Mouse (Mus musculus) stomach, postnatal 0 days (tissue): ENCODE data around the gene Arhgap44. TPM values are rescaled to one million over a fixed set of nuclear protein-coding genes. Genes with fewer than 3 reads are reported as not detected.
A peak's percentile ranks its signal among the peaks of the same experiment; 100 is the strongest.

Source experiments
- ATAC-seq: fragments of 200-750 bp; cut with Nextera tagmentation; 2 replicates; pipeline ENCODE4 v1.8.0; 2017; ENCODE audit not compliant: low FRiP score, low TSS enrichment
- DNase-seq: peaks from one replicate; pipeline ENCODE4 v3.0.0-alpha.2; 2016; ENCODE audit warnings: low spot score
- H3K27ac ChIP-seq: fragments of 300-500 bp; sonication (generic); replicated peaks from 2 replicates; pipeline ENCODE4 v1.5.1; 2014; ENCODE audit warnings: mild to moderate bottlenecking, control low read depth
- H3K27me3 ChIP-seq: fragments of 300-500 bp; sonication (generic); 2 replicates; pipeline ENCODE4 v1.6.1; 2014; ENCODE audit warnings: low read length; ENCODE audit not compliant: control insufficient read depth, insufficient read depth
- H3K36me3 ChIP-seq: fragments of 300-500 bp; sonication (generic); 2 replicates; pipeline ENCODE4 v1.6.1; 2014; ENCODE audit warnings: low read length, mixed read lengths; ENCODE audit not compliant: control insufficient read depth, insufficient read depth
- H3K4me1 ChIP-seq: fragments of 300-500 bp; sonication (generic); replicated peaks from 2 replicates; pipeline ENCODE4 v1.6.1; 2014; ENCODE audit warnings: antibody characterized with exemption; ENCODE audit not compliant: control insufficient read depth, insufficient read depth
- H3K4me2 ChIP-seq: fragments of 300-500 bp; sonication (generic); replicated peaks from 2 replicates; pipeline ENCODE4 v1.6.1; 2014; ENCODE audit warnings: low read depth, mild to moderate bottlenecking, control low read depth, moderate library complexity
- H3K4me3 ChIP-seq: fragments of 300-500 bp; sonication (generic); 2 replicates; pipeline ENCODE4 v1.5.1; 2014; ENCODE audit warnings: low read depth, low read length, control low read depth
- H3K9ac ChIP-seq: fragments of 300-500 bp; sonication (generic); 2 replicates; pipeline ENCODE4 v1.6.1; 2014; ENCODE audit warnings: mild to moderate bottlenecking, low read length, control low read depth, mixed read lengths
- H3K9me3 ChIP-seq: fragments of 300-500 bp; sonication (generic); 2 replicates; pipeline ENCODE4 v1.6.1; 2016; ENCODE audit warnings: low read length; ENCODE audit not compliant: control insufficient read depth
- CTCF ChIP-seq: IDR thresholded peaks from 2 replicates; pipeline ENCODE4 v1.5.1; 2016; ENCODE audit warnings: antibody characterized with exemption, low read depth, mild to moderate bottlenecking, moderate library complexity
- EP300 ChIP-seq: optimal IDR thresholded peaks from 2 replicates; pipeline ENCODE3; 2016; ENCODE audit warnings: antibody characterized with exemption
- WGBS: fragments of 180-500 bp; shearing (Covaris S2); extraction: QIAGEN DNeasy Blood & Tissue Kit; methylation state at CpG from one replicate; pipeline ENCODE4 v1.1.7; 2014; 5-methylcytosine and 5-hydroxymethylcytosine counted together
- polyA plus RNA-seq: library from polyadenylated mRNA; unstranded; fragments of >200 nt; fragmentation: Nextera tagmentation; extraction: Ambion mirVana; gene quantifications from 2 replicates; pipeline ENCODE4 v1.2.1, GENCODE M21; 2015

Arhgap44 gene
- 2.9 and 3.1 TPM in 2 replicates for polyA plus RNA-seq

- 0% methylated on average over 26 of the region's 27 CpGs for WGBS
- peak within 1 kb of the TSS; percentile 80 for H3K4me3 ChIP-seq
- no peak for TF ChIP-seq CTCF
- H3K27me3 ChIP-seq, result no peaks in the 10 kb centered on the region
- H3K27ac ChIP-seq, result no peak within 1 kb of the TSS
- H3K36me3 ChIP-seq, result no peaks in the 10 kb centered on the region
- no peaks in the 10 kb centered on the region for H3K4me1 ChIP-seq
- H3K9ac ChIP-seq, result peak within 1 kb of the TSS; percentile 72
- H3K9me3 ChIP-seq, result no peaks in the 10 kb centered on the region
- peak; percentile 84 for ATAC-seq
- H3K4me2 ChIP-seq, result peak within 1 kb of the TSS; percentile 97
- peak; percentile 80 for DNase-seq
Measured at GRCm38 (mm10) chr11:65162767-65163120, at the start of gene Arhgap44. Gene Arhgap44, minus strand, starts transcription at chr11:65162961.

GRCm38 (mm10) chr11:65211701-65212100 is 48.9 kb upstream of the Arhgap44 start:
- H3K9ac ChIP-seq, result no peak overlapping the region
- H3K4me1 ChIP-seq, result no peaks in the 10 kb centered on the region
- no peaks in the 10 kb centered on the region for H3K9me3 ChIP-seq
- H3K4me3 ChIP-seq, result no peak overlapping the region
- ATAC-seq (peak; percentile 46; the same call in 1 of the 2 replicates), DNase-seq (no peak)
- TF ChIP-seq CTCF, result no peak
- TF ChIP-seq EP300, result no peak
- WGBS, result 36% methylated on average over 6 of the region's 6 CpGs
- H3K4me2 ChIP-seq, result no peak overlapping the region
- H3K27me3 ChIP-seq, result no peaks in the 10 kb centered on the region
- no peaks in the 10 kb centered on the region for H3K36me3 ChIP-seq
- H3K27ac ChIP-seq, result no peak overlapping the region; the same call in 1 of the 2 replicates

DNA sequence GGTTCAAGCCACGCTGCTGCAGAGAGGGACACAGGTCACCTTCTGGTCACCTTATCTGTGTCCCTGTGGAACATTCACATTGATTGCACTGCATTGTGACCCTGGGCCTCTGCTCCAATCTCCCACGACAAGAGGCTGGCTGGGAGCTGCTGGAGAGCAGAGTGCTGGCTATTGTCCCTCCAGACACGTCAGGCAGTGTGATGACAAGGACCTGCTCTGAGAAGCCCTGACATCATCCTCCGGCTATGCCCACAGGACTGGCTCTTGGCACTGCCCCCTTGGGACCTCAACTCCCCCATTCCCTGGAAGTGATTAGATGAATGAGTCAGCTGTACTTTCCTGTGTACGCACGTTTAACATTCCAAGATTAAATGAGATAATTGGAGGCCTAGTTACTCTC is 46.7 kb upstream of the Arhgap44 start:
- DNase-seq (no peak), ATAC-seq (peak; percentile 38; the same call in 1 of the 2 replicates)
- Histone ChIP-seq H3K9me3 (no peaks in the 10 kb centered on the region), H3K27ac (no peak overlapping the region), H3K4me3 (no peak overlapping the region), H3K9ac (no peak overlapping the region), H3K27me3 (no peaks in the 10 kb centered on the region), H3K4me2 (no peak overlapping the region), H3K4me1 (no peaks in the 10 kb centered on the region), H3K36me3 (no peaks in the 10 kb centered on the region)
- no peak for TF ChIP-seq EP300
- TF ChIP-seq CTCF, result no peak
- WGBS, result 41% methylated on average over 6 of the region's 6 CpGs

DNA sequence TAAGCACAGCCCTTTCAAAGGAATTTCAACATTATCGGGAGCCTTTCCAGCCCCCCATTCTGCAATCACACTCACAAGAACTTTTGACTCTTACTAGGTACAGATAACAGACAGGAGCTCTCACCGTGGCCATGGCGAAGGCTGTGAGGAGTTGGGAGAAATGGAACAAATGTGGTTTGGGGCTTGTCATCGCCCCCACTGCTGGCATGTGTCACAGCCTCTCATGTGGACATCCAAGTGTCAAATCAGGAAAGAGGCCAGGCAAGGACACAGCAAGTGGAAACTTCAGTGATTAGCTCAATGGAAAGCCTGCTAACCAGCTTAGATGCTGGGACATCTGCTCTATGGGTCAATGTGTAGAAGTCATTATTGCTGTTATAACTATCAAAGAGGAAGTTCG is 42.5 kb upstream of the Arhgap44 start:
- WGBS, result 78% methylated on average over 5 of the region's 5 CpGs
- Histone ChIP-seq H3K27me3 (no peaks in the 10 kb centered on the region), H3K9me3 (no peaks in the 10 kb centered on the region), H3K4me3 (no peak overlapping the region), H3K9ac (no peak overlapping the region), H3K36me3 (0 out of 2 replicates have a peak, but pooled peaks cover 2% of the 10 kb centered on the region), H3K27ac (no peak overlapping the region), H3K4me1 (no peaks in the 10 kb centered on the region), H3K4me2 (no peak overlapping the region)
- DNase-seq (no peak), ATAC-seq (no peak)
- TF ChIP-seq EP300, result no peak
- TF ChIP-seq CTCF, result no peak

DNA sequence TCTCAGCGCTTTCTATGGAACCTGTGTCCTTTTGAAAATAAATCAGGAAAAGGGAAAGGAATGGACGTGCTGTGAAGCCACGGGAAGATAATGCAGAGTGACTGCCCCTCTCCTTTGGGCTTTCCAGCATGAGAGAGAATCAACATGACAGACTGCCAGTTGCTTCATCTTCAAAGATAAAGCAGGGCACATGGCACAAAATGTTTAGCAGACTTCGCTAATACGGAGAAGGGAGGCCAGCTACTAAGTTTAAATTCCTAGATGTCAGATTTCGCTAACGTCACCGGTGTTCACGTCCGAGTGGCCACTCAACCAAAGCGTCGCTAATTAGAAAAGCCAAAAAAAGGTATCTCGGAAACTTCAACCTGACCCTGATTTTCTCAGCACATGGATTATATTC is 41.9 kb upstream of the Arhgap44 start:
- H3K4me1 ChIP-seq, result no peaks in the 10 kb centered on the region
- DNase-seq, result no peak
- ATAC-seq, result no peak
- WGBS, result 78% methylated on average over 13 of the region's 13 CpGs
- H3K4me3 ChIP-seq, result no peak overlapping the region
- TF ChIP-seq EP300, result no peak
- TF ChIP-seq CTCF, result no peak
- H3K27ac ChIP-seq, result no peak overlapping the region
- H3K36me3 ChIP-seq, result 0 out of 2 replicates have a peak, but pooled peaks cover 2% of the 10 kb centered on the region
- no peak overlapping the region for H3K9ac ChIP-seq
- H3K4me2 ChIP-seq, result no peak overlapping the region
- H3K27me3 ChIP-seq, result no peaks in the 10 kb centered on the region
- no peaks in the 10 kb centered on the region for H3K9me3 ChIP-seq

GRCm38 (mm10) chr11:65203020-65203419 is 40.3 kb upstream of the Arhgap44 start:
- Histone ChIP-seq H3K4me3 (no peak overlapping the region), H3K4me2 (no peak overlapping the region), H3K27ac (no peak overlapping the region), H3K27me3 (no peaks in the 10 kb centered on the region), H3K9ac (no peak overlapping the region), H3K36me3 (0 out of 2 replicates have a peak, but pooled peaks cover 2% of the 10 kb centered on the region), H3K4me1 (no peaks in the 10 kb centered on the region), H3K9me3 (no peaks in the 10 kb centered on the region)
- no peak for TF ChIP-seq CTCF
- TF ChIP-seq EP300, result no peak
- 80% methylated on average over 1 of the region's 1 CpGs for WGBS
- ATAC-seq (no peak), DNase-seq (no peak)
